Mouse (Mus musculus) CD8-positive naive resting alpha-beta T cell, adult 57 days (primary cell): ENCODE results near the gene Gm27235. TPM values are rescaled to one million over a fixed set of nuclear protein-coding genes. Genes with fewer than 3 reads are reported as not detected.

Source experiments
- total RNA-seq: library from RNA; stranded (reverse); gene quantifications from one replicate; pipeline ENCODE4 v1.2.4, GENCODE M21; 2023

Gene Gm27235
- total RNA-seq, result not detected

DNA sequence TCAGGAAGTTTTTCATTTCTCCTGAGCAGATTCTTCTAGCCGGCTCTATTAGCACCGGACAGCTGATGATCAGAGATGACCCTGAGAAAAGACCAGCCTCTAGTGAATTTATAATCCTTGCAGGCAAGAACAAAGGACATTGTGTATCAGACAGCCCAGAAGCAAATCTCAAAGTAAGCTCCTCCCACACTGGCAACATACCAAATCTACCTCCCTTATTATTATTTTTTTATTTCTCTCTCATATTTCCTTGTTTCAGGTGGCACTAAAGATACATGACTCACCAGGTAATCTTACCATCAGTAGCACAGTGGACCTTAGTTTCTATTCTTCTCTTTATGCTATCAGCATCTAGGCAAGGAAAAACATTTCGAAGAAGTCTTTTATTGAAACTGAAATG, at the start of gene Gm27235, which contains the start of gene D730048I06Rik:
TSS of gene Gm27235 (minus strand) at position 101 of the 400 bp plus-strand sequence.
TSS of gene D730048I06Rik (minus strand) at position 112 of the 400 bp plus-strand sequence.

DNA sequence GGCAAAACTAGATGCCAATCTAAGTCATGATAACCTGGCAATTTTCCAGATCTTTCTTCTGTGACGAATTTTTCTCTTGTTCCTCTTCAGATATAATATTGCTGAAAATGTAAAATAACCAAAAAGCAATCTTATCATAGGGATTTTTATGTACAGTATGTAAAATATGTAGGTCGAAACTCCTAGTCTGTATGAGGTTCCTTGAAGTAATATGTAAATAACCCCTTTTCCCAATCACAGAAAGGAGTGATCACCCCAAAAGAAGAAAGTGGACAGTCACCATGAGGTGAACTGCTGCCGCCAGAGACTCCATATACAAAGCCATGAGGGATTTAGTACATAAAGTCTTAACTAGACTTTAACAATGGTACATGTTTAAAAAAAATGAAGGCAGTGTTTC, 11.9 kb downstream of the Gm27235 start, which contains the start of gene Gm17727:
TSS of gene Gm17727 (minus strand) at position 101 of the 400 bp plus-strand sequence.

DNA sequence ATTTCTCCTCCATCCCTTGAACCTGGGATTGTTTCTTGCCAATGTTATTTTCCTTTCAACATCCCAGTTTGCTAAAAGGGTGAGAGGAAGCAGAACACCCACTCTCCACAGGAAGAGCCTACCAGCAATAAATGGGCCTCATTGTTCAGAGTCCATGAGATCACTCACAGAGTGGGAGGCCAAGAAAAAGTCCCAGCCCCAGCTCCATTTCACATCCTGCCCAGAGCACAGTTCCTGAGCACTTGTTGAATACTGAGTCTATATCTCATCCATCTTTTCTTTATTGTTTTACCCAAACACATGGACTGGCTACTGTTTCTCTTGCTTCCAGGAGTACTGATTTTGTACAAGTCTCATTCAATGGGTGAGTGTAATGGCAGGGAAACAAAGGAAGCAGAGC, 49.2 kb downstream of the Gm27235 start, which contains the start of gene Gm17677:
TSS of gene Gm17677 (plus strand) at position 301 of the 400 bp plus-strand sequence.

Other genes with a start within 250 kb of the Gm27235 start
- 0.34 TPM for gene Ddx25, start 231.6 kb downstream of the Gm27235 start, total RNA-seq
- 38.0 TPM for gene Pus3, start 231.5 kb downstream of the Gm27235 start, total RNA-seq
- gene Pate2, start 219.8 kb downstream of the Gm27235 start, total RNA-seq, result 0.67 TPM
- 9.2 TPM for gene Hyls1, start 219.7 kb downstream of the Gm27235 start, total RNA-seq
- not detected for gene Pate4, start 178.2 kb downstream of the Gm27235 start, total RNA-seq
- gene Pate3, start 141.9 kb downstream of the Gm27235 start, total RNA-seq, result not detected
- gene Pate1, start 102.7 kb downstream of the Gm27235 start, total RNA-seq, result not detected
- not detected for gene Gm17677, start 49.1 kb downstream of the Gm27235 start, total RNA-seq
- not detected for gene Gm17727, start 12.0 kb downstream of the Gm27235 start, total RNA-seq
- not detected for gene D730048I06Rik, start within 50 bp of the Gm27235 start, total RNA-seq
- gene 9230110F15Rik, start 54.0 kb upstream of the Gm27235 start, total RNA-seq, result not detected
- not detected for gene 9230113P08Rik, start 118.3 kb upstream of the Gm27235 start, total RNA-seq